Mouse (Mus musculus) spleen, adult 12 weeks (tissue): ENCODE results near the gene Gm10337.

ENCODE experiments used
- DNase-seq: peaks from one replicate; pipeline ENCODE4 v3.0.0; 2022; ENCODE audit warnings: low spot score

The Gm10337 gene

DNA sequence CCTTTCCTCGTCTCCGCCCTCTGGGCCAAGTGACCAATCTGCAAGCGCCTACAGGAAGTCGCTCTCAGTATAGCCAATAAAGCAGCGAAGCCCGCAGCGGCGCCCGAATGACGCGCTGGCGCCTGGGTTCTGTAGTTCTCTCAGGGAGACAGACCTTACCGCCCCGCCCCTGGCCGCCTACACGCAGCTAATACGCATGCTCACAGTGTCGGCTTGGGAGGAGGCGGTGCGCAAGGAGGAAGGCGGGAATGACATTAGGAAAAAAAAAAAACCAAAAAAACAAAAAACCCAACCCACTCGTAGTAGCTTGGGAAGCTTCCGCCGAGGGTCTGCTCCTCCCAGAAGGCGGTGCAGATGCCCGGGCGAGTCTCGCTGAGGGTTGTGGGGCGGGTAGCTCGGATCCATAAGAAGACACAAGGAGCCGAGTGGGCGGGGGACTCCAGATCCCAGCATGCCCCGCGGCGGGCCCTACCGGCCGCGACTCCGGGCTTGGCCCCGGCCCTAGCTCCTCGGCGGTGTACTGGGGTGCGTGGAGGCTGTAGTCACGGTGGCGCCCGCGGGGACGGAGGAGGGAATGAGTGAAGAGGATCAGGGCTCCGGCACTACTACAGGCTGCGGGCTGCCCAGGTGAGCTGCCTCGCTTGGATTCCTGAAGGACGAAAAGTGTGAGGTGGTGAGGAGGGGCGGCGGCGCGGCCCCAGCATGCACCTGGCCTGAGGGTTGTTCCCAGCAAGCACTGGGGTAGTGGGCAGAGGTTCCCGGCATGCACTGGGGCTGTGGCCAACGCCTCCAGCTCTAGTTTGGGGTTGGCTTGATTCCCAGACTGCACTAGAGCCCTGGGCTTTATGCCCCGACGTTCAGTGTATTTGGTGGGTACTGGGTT lies 14.7 kb downstream of the Gm10337 start, which contains the start of gene Tarbp2:
Tarbp2 (plus strand) TSS at position 217 of the 883 bp plus-strand sequence.
- DNase-seq, result peak; percentile 98

DNA sequence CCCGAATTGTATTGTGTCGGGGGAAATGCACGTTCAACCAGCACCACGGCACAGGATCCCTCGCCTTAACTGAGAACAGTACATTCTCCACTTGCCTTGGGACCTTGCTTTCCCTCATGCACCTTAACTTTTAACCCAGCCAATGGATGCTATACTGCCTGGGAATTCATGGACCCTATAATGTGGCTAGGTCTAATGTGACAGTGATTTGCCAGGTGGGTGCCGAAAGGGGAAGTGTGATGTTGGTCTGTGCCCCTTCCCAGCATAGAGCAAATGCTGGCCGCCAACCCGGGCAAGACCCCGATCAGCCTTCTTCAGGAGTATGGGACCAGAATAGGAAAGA lies 15.3 kb downstream of the Gm10337 start:
- no peak for DNase-seq

DNA sequence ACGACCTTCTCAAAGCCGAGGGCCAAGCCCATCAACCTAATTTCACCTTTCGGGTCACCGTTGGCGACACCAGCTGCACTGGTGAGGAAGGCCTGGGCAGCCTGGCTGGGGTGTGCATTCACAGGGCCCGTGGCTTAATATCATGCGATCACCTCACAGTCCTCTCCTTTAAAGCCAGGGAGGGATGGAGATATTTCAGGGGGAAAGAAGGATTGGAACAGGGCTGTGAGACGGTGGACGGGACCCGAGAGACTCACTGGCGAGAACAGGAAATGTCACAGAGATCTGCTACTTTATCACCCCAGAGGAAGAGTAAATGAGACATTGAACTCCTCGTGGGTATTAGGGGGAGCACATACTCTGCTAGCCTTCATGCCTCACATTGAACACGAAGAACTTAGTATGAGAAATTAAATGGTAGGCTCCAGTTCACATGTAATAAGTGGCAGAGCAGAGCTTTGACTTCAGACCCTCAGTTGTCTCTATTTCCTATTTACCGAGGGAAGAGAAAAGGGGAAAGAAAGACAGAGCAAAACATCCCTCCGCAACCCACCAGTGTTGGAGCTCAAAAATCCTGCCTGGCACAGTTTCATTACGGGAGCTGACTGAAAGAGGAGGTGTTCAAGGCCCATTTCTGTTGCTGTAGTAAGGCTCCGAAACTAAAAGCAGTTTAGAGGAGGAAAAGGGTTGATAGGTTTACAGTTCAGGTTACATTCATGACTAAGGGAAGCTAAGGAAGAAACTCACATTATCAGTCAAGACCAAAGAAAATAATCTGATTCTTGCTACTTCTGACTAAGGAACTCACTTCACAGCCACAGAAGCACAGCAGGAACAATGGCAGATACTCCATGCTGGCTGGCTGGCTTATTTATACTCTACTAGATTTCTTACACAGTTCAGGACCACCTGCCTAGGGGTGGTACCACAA lies 16.0 kb downstream of the Gm10337 start:
- no peak for DNase-seq

DNA sequence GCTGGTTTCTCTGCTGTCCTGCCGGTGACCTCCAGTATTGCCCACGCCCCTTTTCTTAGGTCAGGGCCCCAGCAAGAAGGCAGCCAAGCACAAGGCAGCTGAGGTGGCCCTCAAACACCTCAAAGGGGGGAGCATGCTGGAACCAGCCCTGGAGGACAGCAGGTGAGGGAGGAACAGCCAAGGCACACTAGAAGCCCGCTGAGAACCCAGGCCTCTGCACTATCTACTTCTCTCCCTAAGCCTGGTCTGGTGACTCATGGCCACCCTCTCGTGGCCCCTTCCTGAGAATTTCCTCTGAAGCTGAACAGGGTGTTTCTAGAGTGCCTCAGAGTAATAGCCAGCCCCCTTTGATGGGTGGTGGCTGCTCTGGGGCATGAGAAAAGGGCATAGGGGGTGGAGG lies 16.9 kb downstream of the Gm10337 start:
- DNase-seq, result no peak

DNA sequence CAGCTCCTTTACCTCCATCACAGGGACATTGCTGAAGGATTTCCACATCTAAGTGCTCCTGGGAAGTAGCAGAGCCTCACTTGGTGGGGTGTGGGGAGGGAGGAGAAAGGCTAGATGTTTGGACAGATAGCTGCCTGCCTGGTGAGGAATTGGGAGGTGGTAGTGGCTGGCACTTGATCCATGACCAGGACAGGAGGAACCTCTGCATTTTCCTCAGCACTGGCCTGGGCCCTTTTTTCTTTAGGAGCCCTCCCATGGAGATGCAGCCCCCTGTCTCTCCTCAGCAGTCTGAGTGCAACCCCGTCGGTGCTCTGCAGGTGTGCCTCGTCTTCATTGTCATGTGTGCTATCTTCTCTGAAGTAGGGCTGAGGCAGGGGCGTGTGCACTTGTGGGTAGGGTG lies 18.0 kb downstream of the Gm10337 start:
- DNase-seq, result no peak

DNA sequence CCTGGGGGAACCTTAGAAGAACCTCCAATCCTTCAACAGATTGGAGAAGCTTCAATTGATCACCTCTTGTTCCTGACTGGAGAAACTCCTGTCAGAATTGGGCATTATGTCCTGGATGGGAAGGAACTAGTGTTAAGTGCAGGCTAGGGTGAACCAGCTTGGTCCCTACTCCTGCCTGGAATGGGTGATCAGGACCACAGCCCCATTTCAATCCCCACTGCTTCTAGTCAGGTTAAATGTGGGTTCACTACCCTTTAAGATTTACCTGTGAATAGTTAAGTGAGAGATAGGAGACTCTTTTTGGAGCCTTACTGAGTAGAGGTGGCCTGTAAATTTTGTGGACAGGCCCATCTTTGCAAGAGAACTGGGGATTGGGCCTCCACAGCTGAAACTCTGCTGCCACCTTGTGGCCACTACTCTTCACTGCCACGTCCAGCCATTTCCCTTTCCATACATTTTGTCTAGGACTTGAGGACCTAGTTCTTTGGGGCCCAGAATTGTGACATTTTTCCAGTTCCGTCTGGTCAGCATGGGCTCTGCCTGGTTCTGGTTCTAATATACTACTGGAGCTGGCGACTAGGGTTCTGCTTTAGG lies 21.5 kb downstream of the Gm10337 start, which contains the start of gene Npff:
Npff (minus strand) TSS at position 51 of the 594 bp plus-strand sequence.
- peak; percentile 64 for DNase-seq

DNA sequence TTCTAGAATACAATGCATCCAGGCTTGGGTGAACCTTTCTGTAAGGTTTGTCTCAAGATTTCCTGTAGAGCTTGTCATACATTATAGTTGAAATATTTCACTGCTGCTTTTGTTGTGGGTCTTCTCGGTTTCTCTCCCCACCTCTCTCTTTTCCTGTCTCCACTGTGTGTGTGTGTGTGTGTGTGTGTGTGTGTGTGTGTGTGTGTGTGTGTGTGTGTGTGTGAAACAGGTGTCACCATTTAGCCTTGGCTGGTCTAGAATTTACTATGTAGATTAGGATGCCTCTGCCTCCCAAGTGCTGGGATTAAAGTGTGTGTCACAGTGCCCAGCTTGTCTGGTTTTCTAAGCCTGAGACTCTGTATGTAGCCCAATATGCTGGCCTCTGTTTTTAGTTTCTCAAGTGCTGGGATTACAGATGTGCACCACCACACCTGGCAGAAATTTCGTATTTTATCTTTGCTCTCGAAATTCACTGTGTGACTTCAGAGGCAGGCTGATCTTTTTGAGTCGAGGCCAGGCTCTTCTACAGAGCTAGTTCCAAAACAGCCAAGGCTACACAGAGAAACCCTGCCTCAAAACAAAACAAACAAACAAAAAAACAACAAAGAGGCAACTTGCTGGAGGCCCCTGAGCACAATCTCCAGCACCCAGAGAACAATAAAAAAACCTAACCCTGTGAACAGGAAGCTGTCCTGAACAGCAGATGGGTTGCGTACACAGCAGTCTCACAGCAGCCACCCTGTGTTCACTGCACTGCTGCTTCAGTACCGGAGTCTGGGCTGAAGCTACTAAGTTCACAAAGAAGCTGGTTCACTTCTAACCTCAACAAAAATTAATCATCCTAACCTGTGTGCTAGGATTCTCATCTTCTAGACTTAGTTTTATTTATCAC lies 22.8 kb downstream of the Gm10337 start:
- DNase-seq, result no peak

DNA sequence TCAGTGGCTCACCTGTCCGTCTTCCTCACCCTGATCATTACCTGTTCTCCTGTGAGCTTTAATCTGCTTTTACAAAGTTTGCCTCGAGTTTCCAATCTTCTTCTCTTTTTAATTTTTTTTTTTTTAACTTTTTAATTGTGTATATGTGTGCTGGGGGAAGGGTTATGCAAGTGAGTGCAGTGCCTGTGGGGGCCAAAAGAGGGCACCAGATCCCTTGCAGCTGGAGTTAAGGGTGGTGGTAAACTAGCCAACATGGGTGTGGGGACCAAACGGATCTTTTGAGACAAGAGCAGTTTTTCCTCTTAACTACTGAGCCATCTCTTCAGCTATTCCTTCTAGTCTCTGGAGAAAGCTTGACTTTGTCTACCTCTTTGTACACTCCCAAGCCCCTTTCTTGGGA lies 24.4 kb downstream of the Gm10337 start:
- DNase-seq, result no peak

DNA sequence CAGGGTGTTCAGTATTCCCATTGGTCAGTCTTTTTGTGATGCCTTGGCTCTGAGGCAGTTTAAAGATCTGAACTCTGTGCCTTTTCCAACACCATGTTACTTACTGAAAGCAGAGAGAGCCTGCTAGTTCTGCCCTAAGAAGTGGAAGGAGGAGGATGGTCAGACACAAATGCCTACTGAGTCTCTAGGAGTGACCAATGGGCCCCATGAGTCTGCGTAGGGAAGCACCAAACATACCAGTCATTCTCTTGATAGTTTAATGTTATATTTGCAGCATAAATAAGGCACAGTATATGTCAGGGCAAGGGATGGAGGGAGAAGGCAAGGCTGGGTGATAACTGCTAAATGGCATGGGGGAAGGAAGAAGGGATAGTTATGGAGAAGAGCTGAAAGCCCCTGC lies 24.9 kb downstream of the Gm10337 start:
- DNase-seq, result no peak

DNA sequence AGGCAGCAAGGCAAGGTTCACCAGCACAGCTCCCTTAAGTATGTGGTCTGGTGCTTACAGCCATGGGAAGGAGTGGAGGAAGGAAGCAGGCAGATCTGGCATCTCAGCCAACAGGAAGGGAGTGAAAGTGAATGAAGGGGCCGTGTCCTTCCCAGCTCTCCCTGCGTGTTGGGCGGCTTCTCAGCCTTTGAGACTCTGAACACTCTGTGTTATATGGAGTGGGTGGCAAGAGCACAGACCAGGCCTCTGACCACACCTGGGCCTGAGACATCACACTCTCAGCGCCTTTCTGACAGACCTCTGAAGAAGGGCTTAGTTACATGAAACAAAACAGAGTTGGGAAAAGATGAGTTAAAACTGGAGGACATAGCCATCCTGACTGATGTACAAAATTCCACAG lies 27.0 kb downstream of the Gm10337 start:
- no peak for DNase-seq

DNA sequence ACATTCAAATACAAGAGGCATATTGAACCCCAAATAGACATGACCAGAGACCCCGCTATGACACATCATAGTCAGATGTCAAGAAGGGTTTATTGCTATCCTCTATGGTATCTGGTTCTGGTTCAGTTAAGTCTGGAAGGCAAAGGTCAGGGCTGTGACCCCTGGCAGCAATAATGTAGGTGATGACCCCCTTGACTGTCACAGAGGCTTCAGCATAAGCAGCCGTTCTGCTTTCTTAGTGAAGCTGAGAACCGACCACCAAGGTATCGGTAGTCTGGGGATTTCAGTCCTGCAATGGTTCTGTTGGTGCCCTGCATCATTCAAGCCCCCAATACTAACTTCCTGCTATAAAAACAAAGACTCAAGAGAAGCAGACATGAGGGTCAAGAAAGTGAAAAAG lies 28.1 kb downstream of the Gm10337 start:
- no peak for DNase-seq

DNA sequence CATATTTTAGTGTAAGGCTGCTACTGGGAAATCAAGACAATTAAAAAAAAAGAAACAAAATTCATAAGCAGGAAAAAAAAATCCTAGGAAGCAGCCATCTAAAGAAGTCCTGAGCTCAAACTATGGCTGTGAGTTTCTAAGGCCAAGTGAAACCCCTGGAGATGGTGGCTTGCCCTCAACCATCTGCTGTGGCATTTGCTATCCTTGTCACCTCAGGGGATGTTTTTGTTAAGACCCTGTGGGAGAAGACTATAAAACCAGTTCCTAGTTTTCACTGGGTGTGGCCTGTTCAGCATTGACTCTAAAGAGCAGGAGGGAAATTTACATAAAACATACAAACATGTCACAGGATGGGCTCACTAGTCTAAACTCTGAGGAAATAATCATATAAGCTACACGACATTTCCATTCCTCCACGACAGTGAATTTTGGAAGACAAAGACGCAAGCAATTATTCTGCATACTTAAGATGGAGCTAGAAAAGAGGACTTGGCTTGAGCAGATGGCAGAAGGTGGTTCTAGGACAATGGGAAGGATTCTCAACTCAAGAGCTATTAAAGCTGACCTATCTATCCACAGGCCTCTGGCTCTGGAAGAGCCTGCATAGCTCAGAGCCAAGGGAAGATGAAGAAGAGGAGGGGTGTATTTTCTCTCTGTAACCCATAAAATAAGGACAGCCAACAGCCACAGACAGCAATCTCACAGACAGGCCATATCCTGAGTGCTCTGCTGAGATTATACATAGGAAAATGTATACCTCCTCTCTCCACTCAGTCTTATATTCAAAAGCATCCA lies 28.8 kb downstream of the Gm10337 start:
- DNase-seq, result no peak

DNA sequence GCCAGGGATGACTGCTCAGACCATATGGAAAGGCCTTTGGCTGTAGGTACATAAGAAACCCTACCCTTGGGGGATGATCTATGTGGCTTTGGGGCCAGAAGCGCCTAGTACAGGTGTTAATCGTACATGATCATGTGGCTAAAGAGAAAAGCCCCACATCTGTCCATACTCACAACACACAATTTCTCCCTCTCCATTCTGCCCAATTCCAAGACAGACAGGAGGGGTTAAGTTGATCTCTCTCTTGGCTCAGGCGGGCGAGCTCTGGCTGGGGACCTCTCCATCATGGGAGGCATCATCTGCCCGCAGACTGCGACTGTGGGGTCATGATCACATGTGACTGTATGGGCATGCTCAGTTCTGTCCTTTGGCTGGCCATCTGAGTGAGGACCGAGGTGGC lies 30.4 kb downstream of the Gm10337 start:
- no peak for DNase-seq

DNA sequence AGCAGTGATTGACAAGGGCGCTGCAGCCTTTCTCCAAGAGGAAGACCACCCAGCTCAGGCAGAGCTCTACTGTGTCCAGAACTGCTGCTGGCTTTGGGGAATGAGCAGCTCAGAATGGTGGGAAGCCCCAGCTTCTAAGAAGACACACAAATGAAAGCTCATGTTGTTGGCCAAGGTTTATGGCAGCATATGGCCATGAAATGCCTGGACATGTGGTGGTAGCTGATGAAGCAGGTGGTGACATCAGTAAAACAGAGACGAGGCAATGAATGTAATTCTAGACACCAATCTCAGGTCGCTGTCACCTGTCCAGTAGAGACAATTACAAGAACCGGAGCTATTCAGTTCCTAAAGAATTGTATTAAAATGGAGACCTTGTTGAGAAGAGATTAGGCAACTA lies 41.3 kb downstream of the Gm10337 start:
- no peak for DNase-seq

DNA sequence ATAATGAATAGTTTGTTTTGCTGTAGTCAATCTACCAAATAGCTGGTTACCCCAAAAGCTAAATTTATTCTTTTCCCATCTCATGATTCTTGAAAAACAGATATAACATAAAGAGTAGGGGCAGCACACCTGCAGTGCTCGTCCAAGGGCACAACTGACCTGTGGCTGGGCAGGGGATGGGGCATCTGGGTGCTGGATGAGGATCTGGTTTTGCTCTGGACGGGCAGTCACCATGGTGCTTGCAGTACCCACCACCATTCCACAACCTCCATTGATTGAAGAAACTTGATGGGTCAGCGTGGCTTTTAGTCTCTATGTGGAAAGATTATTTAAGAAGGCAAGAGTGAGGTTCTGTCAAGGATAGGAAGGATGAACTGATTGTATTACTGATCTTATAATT lies 42.7 kb downstream of the Gm10337 start:
- no peak for DNase-seq

DNA sequence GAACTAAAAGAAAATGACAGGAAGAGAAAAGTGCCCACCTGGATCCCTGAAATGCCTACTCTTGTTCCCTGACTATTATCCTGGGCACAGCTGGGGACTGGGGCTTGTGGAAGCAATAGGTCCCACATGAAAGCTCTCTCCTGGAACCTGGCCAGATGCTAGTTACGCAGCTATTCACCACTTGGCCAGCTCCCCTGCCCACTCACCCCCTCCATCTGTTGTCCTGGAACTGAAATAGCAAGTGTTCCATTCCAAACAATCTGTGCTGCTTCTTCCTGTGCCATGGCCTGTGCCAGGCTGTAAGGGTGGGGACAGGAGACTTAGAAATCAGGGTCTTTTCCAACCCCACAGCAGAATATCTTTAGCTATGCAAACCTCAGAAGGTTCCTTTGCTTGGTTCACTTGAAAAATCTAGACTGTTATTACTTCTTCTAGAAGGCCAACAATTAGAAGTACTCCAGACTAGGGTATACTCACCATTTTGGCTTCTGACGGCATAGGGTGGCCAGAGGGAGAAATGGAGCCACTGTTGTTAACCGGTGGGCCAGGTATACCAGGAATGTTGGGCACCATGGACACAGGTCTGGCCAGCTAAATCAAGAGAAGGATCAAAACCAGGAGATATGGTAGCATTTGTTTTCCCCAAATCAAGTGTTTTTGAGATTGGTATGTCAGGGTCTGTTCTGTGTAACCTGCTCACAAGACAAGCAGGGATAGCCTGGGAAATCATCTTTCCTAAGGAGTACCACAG lies 43.3 kb downstream of the Gm10337 start:
- DNase-seq, result no peak

DNA sequence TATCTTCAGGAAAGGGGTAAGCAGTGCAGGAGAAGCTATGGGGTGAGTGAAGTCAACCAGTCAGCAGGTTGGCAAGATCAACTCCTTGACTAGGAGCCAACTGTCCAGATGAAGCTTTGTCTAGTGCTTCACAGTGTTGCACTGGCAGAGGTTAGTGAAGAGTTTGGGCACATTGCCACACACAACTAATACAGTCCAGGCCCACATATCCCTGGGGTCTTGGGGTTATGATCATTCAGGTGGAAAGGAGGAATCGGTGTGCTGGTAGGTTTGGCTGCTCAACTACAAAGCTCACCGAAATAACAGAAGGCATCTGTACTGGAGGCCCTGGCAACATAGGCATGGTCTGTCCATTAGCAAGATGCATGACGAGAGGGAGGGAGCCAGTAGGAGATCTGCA lies 44.0 kb downstream of the Gm10337 start:
- DNase-seq, result no peak

DNA sequence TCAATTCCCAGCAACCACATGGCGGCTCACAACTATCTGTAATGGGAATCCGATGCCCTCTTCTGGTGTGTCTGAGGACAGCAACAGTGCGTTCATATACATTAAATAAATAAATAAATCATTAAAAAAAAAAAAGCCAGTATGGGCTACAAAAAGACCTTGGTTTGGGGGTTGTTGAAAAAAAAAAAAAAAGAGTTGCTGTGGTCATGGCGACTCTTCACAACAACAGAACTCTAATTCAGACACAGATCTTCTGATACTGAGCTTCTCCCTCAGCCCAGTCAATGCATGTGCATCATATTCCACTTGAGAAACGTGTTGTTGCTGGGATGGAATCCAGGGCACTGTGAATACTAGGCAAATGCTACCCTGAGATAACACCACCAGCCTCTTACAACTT lies 49.1 kb downstream of the Gm10337 start:
- no peak for DNase-seq
